Mouse (Mus musculus): ENCODE results near the gene Capza2.

- no peak for TF ChIP-seq CTCF (IDR thresholded peaks at IDR 0.05; ENCODE audit: control insufficient read depth, insufficient read depth, low read length)
- peak; percentile 95 for TF ChIP-seq POLR2A (IDR thresholded peaks at IDR 0.05; ENCODE audit: borderline replicate concordance, control insufficient read depth, low read depth, low read length)
Measured at GRCm38 (mm10) chr6:17636764-17637170, 733 bp downstream of the Capza2 start.
